Mouse (Mus musculus): ENCODE results near the gene Zcchc17.
A peak's percentile ranks its signal among the peaks of the same experiment; 100 is the strongest.

Gene Zcchc17

DNA sequence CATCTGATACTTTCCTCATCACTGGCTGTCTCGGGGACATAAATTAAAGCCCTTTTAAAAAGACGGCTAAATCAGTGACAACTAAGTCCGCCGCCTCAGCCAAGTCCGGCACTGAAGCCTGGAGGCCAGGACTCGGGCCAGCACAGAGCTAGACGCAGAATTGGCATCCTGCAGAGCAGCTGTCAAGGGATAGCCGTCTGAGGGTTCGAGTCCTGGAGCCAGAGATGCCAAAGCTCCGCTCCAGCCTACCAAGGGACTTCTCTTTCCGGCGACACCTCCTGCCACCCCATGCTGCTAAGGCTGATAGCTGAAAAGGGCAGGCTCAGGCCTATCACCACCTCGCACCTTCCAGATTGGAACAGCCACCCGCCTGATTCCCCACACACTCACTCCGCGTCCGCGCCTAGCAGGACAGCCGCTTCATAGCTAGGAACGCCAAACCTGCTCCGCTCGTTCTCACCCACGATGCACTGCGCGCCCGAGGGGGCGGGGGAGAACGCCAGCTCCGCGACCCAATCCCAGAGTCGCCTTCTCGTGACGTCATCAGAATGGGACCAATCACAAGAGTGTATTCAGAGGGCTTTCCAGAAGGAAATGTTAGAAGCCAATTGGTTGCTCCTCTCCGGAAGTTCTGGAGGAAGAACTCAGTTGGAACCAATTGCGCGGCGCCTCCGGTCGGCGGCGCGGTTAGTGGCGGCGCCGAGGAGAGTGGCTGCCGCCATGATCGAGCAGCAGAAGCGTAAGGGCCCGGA, at the start of gene Zcchc17, which contains the start of gene Snrnp40:
TSS of gene Zcchc17 (minus strand) at position 458 of the 752 bp plus-strand sequence.
TSS of gene Snrnp40 (plus strand) at position 647 of the 752 bp plus-strand sequence.
- DNase-seq (ENCODE audit: low spot score), result peak; percentile 97

DNA sequence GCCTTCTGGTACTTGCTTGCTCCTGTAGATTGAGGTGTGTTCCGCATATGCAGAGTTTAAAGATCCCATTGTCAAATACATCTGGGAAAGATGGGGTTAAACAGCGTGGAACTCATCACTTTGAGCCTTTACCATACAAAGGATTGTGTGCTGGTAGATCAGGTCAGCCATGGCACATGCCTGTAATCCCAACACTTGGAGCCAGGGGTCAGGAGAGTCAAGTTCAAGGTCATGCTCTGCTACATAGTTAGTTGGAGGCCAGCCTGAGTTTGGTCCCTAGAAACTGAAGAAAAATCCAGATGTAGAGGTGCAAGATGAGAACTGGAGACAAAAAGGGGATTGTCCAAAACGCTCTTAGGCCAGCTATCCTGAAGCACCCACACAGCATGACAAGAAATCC, 31.5 kb upstream of the Zcchc17 start:
- no peak for DNase-seq (ENCODE audit: low spot score)

DNA sequence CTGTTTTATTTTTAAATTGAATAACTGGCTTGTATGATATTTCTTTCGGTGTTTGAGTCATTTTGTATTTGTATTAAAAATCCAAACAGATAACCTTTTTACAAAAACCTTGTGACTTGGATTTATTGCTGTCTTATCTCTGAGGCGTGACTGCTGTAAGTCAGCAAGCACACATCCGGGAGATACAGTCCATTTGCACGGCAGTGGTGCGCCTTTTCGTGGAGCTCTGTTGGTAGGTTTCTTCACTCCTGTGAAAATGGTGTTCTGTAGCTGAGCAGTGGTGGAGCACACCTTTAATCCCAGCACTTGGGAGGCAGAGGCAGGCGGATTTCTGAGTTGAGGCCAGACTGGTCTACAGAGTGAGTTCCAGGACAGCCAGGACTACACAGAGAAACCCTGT, 30.2 kb upstream of the Zcchc17 start:
- DNase-seq (ENCODE audit: low spot score), result no peak

DNA sequence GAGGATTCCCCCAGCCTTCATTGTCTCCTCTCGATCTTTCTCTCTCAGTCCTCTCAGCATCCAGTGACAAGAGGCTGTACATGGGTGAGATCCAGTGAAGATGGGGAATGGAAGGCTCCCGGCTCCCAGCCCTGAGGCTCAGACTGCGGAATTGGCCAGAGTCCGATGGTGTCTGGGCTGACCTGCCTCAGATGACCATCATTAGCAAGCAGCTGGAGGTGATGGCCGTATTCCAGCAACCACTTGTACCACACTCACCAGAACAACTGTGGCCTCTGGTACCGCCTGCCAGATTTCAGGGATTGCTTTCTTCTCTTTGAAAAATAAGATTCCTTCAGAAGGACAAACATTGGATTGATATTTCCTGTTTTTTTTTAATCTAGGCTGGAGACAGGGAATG, 29.8 kb upstream of the Zcchc17 start:
- no peak for DNase-seq (ENCODE audit: low spot score)

DNA sequence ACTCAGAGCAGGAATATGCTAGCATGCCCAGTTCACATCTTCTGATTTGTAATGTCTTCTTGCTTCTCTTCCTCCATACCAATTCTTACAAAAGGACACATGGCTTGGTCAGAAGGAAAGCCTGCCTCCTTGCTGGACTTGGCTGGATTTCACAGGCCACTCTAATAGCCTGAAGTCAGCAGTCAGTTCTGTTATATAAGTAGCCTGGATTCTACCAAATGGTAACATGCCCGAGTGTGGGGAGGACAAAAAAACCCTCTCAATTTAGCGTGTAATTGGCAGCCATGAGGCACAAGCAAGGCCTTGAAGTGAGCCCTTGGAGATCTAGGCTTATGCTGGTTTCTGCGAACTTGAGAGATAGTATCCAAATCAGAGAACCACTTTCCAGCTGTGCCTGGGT, 27.5 kb upstream of the Zcchc17 start:
- no peak for DNase-seq (ENCODE audit: low spot score)

DNA sequence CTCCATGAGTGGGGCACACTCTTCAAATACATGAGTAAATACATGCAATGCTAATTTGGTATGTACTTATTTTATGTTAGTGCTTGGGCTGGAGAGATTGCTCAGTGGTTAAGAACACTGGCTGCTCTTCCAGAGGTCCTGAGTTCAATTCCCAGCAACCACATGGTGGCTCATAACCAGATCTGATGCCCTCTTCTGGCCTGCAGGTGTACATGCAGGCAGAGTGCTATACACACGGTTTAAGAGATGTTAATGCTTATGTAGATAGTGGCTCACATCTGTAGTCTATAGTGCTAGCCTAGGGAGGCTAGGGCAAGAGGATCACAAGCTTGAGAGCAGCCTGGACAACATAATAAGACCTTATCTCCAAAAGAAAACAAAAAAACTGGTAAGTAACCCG, 20.7 kb upstream of the Zcchc17 start:
- no peak for DNase-seq (ENCODE audit: low spot score)

DNA sequence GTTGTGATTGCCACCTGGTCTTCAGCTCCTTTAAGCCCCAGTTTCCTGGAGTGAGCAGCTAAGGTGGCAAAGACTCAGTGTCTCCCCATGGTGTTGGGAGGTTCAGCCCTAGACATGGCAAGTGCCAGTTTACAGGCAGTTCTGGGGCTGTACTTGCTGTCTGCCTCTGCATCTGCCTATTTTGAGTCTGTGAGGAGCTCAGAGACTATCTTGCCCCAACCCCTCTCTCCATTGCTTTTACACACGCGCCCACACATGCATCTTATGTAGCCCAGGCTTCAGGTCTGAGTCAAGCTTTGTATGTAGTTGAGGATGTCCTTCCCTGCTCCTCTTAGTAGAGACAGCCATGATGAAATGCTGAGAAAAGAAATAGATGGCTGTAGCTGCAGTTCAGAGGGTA, 19.4 kb upstream of the Zcchc17 start:
- DNase-seq (ENCODE audit: low spot score), result no peak

DNA sequence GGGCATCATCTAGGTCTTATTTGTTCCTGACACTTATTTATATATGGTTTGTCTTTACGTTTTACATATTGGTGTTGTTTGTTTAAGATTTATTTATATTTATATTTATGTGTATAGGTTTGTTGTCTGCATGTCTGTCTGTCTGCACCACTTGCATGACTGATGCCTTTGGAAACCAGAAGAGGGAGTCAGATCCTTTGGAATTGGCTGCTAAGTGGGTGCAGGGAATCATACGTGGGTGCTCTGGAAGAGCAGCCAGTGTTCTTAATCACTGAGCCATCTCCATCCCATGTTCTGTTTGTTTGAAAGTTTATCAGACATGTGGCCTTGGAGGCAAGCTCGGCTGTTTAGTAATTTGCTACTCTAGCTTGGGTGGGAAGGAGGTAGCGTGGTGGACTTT, 17.8 kb upstream of the Zcchc17 start:
- DNase-seq (ENCODE audit: low spot score), result no peak

DNA sequence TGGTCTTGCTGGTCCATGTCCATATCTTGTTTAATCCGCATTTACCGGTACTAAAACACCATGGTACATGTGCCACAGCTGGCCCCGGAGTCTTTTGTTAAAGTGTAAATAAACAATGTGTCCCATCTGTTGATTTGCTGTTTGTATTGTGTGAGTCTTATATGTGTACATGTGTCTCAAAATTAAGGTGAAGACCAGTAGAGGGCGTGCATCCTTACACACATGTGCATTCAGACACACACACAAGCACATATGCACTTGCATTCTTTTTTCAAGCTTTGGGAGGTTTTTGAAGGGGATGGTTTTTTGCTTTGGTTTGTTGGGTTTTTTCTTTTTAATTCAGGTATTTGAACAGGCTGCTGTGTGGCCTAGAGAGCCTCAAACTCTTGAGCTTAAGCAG, 16.9 kb upstream of the Zcchc17 start:
- no peak for DNase-seq (ENCODE audit: low spot score)

DNA sequence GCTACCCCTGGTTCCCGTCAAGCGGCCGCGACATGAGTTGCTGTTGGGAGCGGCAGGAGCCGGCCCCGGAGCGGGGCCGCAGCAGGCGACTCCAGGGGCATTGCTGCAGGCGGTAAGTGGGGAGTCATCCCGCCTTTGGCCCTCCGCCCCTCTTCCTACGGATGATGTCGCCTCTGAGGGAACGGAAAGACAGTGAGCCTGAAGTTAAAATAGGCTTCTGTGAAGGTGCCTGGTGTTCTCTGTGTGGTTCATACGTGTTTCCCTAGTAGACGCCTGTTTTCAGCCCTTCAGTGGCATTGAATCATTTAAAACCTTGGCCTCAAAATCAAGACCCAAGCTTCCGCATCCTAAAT, 471 bp upstream of the Zcchc17 start:
- DNase-seq (ENCODE audit: low spot score), result no peak

DNA sequence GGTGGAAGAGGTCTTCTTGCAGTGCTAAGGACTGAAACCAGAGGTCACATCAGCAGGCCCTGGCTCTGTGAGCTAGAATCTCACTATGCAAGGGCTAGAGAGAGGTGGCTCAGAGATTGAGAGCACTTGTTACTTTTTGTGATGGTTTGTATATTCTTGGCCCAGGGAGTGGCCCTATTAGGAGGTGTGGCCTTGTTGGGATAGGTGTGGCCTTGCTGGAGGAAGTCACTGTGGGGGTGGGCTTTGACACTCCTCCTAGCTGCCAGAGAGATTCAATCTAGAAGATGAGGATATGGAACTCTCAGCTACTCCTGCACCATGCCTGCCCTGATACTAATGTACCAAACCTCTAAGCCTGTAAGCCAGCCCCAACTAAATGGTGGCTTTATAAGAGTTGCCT, 1.8 kb downstream of the Zcchc17 start:
- DNase-seq (ENCODE audit: low spot score), result no peak

DNA sequence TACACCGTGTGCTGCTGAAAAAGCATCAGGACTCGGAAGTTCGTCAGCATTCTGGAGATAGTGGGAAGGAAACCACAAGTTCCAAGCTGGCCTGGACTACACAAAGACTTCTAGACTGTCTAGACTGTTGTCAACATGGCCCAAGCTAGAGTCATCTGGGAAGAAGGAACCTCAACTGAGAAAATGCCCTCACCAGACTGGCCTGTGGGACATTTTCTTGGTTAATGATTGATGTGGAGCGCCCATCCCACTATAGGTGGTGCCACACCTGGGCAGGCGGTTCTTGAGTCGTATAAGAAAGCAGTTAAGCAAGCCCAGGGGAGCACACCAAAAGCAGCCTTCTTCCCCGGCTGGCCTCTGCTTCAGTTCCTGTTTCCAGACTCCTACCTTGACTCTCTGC, 7.2 kb downstream of the Zcchc17 start:
- no peak for DNase-seq (ENCODE audit: low spot score)

DNA sequence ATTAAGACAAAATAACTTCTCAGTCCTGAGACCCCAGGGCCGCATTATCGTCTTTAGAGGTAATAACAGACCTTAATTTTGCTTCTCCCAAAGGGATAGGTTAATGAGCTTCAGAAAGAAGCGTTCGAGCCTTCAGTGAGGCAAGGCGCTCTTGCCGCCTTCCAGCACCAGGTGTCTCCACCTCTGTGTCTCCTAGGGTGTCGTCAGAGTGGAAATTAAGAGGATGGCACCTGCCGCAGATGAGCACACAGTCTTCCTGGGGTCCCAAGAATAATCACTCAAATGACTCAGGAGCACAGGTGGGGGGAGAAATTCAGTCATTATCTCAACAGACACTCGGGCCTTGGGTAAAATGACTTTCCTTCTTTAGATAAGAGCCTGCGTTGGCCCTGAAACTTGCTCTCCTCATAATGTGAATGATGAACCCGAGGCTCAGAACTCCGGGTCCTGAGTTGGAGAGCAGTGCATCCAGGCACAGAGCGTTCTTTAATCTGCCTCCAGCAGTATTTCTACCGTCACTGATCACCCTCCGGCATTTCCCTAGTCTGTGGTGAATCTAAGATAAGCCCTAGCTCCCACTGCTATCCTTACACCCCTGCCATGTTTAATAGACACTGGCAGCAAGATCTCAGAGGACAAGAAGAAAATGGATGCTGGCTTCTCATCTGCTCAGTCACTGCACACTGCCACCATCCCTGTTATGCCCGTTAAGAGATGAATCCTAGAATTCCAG, 8.9 kb downstream of the Zcchc17 start:
- no peak for DNase-seq (ENCODE audit: low spot score)

DNA sequence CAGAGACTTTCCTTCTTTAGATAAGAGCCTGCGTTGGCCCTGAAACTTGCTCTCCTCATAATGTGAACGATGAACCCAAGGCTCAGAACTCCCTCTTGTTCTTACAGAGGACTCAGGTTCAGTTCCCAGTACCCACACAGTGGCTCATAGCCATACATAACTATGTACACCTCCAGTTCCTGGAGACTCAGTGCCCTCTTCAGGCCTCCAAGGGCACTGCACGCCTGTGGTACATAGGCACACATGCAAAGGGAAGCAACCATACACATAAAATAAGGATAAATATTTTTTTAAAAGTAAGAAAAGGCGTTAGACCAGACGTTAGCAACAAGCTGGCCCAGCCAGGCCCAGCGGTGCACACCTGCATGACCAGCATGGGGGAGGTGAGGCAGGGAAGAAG, 10.1 kb downstream of the Zcchc17 start:
- no peak for DNase-seq (ENCODE audit: low spot score)

DNA sequence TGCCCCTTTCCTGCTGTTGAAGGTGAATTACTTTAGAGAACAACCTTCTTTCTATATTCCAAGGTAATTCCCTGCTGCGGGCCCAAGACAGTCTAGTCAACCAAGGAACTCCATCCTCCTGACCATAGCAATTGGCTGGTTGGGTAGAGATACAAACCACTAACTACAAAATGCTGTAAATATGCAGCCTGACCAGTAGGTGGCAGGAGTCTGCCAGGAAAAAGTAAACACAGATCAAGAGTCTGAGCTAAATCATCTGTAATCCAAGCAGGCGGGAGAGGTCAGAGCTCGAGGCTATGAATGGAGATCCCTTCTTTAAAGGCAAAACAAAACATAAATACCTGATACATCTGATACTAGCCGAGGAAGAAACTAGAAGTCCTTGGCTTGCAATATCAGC, 18.1 kb downstream of the Zcchc17 start:
- DNase-seq (ENCODE audit: low spot score), result peak; percentile 44

DNA sequence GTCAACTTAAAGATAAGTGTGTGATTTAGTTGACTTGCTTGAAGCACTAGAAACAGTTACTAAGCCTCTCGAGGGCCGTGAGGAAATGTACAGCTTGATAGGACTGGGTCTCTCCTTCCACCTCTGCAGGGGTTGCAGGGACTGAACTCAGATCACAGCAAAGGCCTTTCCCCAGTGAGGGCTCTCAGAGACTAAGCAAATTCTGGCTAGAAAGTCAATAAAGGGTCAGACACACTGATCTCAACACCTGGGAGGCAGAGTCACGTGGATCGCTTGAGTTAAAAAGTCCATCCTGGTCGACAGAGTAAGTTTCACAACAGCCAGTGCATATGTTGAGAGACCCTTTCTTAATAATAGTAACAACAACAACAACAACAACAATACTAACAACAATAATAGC, 23.9 kb downstream of the Zcchc17 start:
- no peak for DNase-seq (ENCODE audit: low spot score)

DNA sequence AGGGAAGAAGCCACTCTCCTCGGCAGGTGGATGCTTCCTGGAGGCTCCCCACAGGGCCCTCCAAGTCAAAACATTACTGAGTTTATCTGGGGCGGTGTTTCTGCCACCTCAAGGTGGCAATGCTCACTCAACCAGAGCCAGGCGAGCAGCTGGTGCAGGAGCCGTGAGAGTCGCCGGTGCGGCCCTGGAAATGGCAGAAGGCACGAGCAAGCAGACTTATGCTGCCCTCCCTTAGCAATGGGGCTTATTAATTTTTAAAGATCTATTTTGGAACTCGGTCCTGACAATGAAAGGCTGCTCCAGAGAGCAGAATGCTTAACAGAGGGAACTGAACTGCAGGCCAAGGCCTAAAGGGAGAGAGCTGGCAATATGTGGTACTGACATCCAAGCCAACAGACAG, 32.4 kb downstream of the Zcchc17 start:
- no peak for DNase-seq (ENCODE audit: low spot score)

DNA sequence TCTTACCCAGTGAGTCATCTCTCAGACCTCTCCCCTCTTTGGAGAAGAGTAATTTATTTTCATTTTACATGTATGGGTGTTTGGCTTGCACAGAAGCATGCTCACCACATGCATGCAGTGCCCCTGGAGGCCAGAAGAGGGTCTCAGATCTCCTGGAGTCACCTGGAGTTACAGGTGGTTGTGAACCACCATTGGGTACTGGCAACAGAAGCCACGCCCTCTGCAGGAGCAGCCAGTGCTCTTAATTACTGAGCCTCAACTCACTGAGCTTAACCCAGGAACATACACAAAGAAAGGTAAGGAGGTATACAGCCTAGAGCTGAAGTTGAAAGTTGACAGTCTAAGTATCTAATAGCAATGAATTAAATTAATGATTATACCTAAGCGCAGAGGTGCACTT, 34.3 kb downstream of the Zcchc17 start:
- DNase-seq (ENCODE audit: low spot score), result no peak

DNA sequence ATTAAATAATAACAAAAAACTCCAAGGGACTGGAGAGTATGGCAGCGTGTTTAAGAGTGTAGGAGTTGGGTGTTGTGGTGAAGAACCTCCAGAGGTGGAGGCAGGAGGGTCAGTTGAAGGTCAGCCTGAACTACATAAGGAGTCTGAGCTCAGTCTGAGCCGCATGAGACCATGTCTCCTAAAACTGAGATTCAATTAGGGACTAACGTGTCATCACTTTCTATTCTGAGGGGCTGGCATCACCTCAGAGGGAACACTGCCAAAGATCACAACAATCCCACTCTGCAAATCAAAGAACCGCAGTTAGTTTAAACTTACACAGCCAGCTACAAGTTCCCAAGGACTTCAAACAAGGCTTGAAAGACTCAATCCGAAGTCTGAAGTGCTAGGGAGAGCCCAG, 36.1 kb downstream of the Zcchc17 start:
- no peak for DNase-seq (ENCODE audit: low spot score)

DNA sequence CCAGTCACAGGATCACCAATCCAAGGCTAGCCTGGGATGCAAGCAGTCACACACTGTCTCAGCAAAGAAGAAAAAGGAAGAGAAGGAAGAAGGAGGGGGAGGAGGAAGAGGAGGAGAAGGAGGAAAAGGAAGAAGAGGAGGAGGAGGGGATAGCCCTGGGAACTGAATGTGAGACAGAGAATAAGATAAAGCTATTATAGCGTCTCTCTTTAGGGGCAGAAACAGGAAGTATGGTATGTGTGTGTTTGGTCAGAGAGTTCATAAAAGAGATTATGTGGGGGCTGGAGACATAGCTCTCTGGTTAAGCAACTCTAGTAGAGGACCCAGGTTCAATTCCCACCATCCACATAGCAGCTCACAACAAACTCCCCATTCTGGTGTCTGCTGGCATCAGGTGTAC, 36.6 kb downstream of the Zcchc17 start:
- no peak for DNase-seq (ENCODE audit: low spot score)

DNA sequence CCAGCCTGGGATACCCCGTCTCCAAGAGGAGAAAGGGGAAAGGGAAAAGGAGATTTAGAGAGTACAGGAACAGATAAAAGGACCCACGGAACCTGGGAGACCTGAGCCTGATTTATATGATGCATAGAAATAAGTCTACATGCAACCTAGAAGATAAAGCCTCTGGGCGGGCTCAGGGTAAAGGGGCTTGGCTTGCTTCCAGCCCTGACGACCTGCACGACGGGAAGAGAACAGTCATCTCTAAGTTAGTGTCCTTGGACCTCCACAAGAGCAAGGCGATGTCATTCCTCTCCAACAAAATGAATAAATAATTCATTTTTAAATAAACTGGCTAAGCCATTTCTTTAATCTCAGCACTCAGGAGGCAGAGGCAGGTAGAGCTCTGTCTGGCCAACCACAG, 37.2 kb downstream of the Zcchc17 start:
- DNase-seq (ENCODE audit: low spot score), result no peak

DNA sequence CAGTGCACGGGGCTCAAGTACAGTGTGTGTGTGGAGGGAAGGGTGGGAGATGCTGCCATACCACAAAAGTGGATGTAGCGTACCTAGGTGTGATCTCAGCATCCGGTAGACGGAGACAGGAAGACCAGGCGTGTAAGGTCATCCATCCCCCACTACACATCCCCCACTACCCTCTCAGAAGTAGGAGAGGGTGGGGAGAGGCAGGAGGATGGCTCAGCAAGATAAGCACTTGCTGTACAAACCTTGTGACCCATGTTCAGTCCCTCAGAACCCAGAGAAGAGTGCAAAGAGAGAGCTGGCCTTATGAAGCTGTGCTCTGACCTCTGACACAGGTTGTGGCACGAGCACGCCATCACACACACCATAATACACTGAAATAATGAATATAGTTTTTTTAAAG, 38.1 kb downstream of the Zcchc17 start:
- no peak for DNase-seq (ENCODE audit: low spot score)

DNA sequence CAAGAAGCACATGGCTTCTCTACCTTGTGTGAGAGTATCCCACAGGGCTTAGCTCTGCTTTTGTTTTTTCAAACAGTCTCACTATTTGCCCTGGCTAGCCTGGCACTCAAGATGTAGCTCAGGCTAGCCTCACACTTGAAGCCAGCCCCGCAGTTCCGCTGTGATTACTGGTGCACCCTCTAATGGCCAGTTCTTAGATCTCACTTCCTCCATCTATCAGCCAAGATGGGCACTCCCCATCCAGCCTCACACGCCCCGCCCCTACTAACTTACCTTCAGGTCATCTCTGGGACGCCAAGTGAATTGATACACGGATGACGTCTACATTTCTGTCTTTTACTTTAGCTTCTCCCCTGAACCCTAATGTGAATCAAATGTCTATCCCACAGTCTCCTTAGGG, 40.2 kb downstream of the Zcchc17 start:
- DNase-seq (ENCODE audit: low spot score), result no peak

DNA sequence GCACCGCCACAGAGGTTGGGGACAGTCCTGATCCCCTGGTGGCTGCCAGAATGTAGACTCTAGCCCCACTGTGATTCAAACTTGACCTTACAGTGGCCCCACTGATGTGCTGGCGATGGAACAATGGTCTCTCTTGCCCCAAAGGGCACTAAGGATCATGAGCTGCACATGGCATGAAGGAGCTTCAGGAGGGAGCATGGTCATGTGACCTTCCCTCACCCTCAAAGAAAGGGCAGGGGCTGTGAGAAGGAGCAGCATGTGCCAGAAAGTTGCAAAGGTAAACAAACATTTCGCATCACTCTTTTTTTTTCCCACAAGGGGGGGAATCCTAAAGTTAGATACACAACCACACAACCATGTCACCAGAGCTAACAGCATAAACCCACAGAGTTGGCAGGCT, 41.6 kb downstream of the Zcchc17 start:
- DNase-seq (ENCODE audit: low spot score), result no peak

All from ovary, postnatal 14 days (tissue).